Mouse (Mus musculus): ENCODE measurements around the gene 1190005I06Rik. TPM values are rescaled to one million over a fixed set of nuclear protein-coding genes. Genes with fewer than 3 reads are reported as not detected.
A peak's percentile ranks its signal among the peaks of the same experiment; 100 is the strongest.
"Not testable (repeated sequence)": the region's sequence is repeated elsewhere in the genome, so short reads cannot be mapped to it uniquely, and the experiment has no call there.

The 1190005I06Rik gene
- polyA plus RNA-seq, 1 experiment from 2014 or later, result 6.0 TPM

DNA sequence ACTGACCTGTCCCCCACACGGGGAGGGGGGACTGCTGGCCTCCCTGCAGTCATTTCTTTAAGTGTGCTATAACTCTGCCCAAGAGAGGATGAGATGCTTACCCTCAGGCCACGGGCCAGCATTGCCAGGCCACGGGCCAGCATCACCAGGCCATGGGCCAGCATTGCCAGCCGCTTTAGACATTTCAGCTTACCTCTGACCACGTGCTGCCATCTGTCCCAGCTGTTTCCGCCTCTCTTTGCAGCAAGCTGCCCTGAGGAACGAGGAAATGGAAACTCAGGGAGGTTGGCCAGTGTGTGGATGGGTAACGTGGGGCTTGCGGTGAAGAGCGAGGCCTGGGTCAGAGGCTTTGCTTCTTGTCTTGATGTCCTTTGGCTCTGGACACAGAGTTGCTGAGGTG, 33.7 kb upstream of the 1190005I06Rik start:
- no peak for ATAC-seq
- WGBS, result 84% methylated on average over 10 of the region's 10 CpGs
- Histone ChIP-seq H3K9me3 (no peaks in the 10 kb centered on the region), H3K27me3 (no peaks in the 10 kb centered on the region), H3K27ac (no peak overlapping the region), H3K36me3 (0 out of 2 replicates have a peak, but pooled peaks cover 4% of the 10 kb centered on the region), H3K4me3 (replicated peaks) (no peak overlapping the region), H3K4me2 (replicated peaks) (no peak overlapping the region), H3K4me1 (replicated peaks) (0 out of 2 replicates have a peak, but pooled peaks cover 2% of the 10 kb centered on the region), H3K9ac (replicated peaks) (0 out of 2 replicates have a peak overlapping the region, but pooled peaks have one; percentile 19)

DNA sequence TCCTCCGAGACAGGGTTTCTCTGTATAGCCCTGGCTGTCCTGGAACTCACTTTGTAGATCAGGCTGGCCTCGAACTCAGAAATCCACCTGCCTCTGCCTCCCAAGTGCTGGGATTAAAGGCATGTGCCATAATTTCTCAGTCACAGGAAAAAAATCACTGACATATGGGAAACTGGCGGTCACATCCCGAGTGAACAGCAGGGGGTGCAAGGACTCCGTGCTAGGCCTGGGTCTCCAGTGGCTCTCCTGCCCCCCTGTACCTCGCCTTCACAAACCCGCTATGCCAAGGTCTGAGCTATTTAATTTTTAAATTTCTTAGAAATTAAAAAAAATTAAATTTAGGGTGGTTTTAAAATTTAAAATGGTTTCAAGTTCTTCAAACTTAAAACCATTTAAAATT, 33.0 kb upstream of the 1190005I06Rik start:
- H3K4me3 ChIP-seq (replicated peaks); H3K9me3 ChIP-seq; ATAC-seq; H3K36me3 ChIP-seq; H3K4me1 ChIP-seq (replicated peaks); H3K4me2 ChIP-seq (replicated peaks); H3K9ac ChIP-seq (replicated peaks); H3K27me3 ChIP-seq; H3K27ac ChIP-seq: not testable (repeated sequence)
- WGBS, result 57% methylated on average over 7 of the region's 7 CpGs

DNA sequence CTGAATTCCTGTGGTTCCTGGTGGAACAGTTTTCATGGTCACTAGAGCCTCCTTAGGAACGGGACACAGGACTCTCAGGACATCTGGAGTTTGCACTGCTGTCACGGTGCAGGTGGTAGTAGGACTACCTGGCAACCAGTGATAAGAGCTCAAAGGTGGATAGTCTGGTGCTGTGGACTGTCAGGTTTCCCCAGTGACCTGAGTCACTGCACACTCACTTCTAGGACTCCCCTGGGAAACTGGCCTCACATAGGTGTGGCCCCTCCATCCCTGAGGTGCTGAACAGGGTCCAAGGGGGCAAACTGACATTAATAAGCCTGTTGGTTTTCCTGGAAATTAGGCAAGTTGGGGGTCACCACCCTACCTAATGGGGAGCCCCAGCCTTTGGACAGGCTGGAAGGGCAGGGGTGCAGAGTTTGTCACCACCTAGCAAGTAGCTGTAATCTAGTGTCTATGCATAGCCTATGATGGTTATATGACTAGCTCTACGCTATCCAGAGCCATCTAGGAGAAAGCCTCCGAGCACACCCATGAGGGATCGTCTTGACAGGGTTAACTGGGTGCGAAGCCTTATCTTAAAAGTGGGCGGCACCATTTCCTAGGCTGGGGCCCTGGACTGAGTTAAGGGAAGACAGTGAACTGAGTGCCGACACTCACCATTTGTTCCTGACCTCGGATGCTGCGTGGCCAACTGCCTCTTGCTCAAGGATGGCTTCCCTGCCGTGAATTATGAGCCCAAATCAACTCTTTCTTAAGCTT, 32.4 kb upstream of the 1190005I06Rik start:
- 80% methylated on average over 11 of the region's 11 CpGs for WGBS
- Histone ChIP-seq H3K4me3 (replicated peaks) (no peak overlapping the region), H3K27me3 (no peaks in the 10 kb centered on the region), H3K4me1 (replicated peaks) (0 out of 2 replicates have a peak, but pooled peaks cover 2% of the 10 kb centered on the region), H3K4me2 (replicated peaks) (no peak overlapping the region), H3K36me3 (peaks cover 10% of the 10 kb centered on the region; the same call in 1 of the 2 replicates), H3K9ac (replicated peaks) (no peak overlapping the region), H3K9me3 (no peaks in the 10 kb centered on the region), H3K27ac (no peak overlapping the region)
- ATAC-seq, result no peak

DNA sequence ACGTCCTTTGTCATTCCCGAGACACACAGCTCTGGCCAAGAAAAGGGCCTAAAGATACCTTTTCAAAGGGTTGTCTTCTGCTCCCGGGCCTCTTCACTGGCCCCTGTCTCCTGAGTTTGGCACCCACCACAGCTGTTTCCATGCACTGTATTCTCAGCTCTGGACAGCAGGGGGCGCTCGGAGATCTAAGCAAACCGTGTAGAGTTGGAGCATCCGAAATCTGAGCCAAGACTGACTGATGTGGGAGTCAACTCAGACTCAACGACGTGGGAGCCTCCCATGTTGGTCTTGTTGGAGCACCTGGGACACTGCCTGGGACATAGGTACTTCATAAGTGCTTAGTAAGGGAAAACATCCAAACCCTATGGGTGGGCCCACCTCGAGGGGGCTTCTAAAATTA, 31.0 kb upstream of the 1190005I06Rik start:
- H3K36me3 ChIP-seq, result peaks cover 19% of the 10 kb centered on the region
- H3K27ac ChIP-seq, result no peak overlapping the region
- H3K4me2 ChIP-seq (replicated peaks), result no peak overlapping the region
- no peaks in the 10 kb centered on the region for H3K9me3 ChIP-seq
- ATAC-seq, result peak; percentile 50; the same call in 1 of the 2 replicates
- H3K4me1 ChIP-seq (replicated peaks), result no peaks in the 10 kb centered on the region
- 16% methylated on average over 10 of the region's 10 CpGs for WGBS
- H3K9ac ChIP-seq (replicated peaks), result no peak overlapping the region
- no peak overlapping the region for H3K4me3 ChIP-seq (replicated peaks)
- no peaks in the 10 kb centered on the region for H3K27me3 ChIP-seq

DNA sequence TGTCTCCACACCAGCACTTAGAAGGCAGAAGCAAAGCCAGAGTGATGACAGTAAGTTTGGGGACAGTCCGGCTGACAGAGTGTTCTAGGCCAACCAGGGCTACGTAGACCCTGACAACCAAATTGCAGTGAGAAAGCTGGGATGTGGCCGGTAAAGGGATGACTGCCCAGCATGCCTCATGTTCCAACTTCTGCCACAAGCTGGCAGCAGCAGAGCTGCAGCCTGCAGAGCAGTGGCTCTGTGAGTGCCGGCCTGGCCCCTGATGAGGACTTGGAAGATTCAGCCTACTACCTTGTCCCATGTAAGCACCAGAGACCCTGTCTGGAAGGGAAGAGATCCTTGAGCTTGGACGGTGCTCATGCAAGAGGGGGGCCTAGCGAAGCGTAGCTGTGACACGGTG, 28.3 kb upstream of the 1190005I06Rik start:
- no peak overlapping the region for H3K4me3 ChIP-seq (replicated peaks)

GRCm38 (mm10) chr8:120673298-120673697, 25.9 kb upstream of the 1190005I06Rik start:
- no peak overlapping the region for H3K4me2 ChIP-seq (replicated peaks)
- no peak for ATAC-seq
- no peak overlapping the region for H3K9ac ChIP-seq (replicated peaks)
- 96% methylated on average over 7 of the region's 7 CpGs for whole genome bisulfite sequencing
- no peaks in the 10 kb centered on the region for H3K27me3 ChIP-seq
- no peak overlapping the region for H3K4me3 ChIP-seq (replicated peaks)
- H3K9me3 ChIP-seq, result no peaks in the 10 kb centered on the region
- H3K36me3 ChIP-seq, result peaks cover 51% of the 10 kb centered on the region
- peaks cover 22% of the 10 kb centered on the region for H3K4me1 ChIP-seq (replicated peaks)
- no peak overlapping the region for H3K27ac ChIP-seq

More for the DNA sequence above, 28.3 kb upstream of the 1190005I06Rik start:
- Histone ChIP-seq H3K4me2 (replicated peaks) (no peak overlapping the region), H3K27me3 (no peaks in the 10 kb centered on the region), H3K9ac (replicated peaks) (no peak overlapping the region), H3K27ac (no peak overlapping the region), H3K36me3 (peaks cover 44% of the 10 kb centered on the region), H3K9me3 (no peaks in the 10 kb centered on the region), H3K4me1 (replicated peaks) (peaks cover 4% of the 10 kb centered on the region)
- 72% methylated on average over 8 of the region's 8 CpGs for WGBS
- no peak for ATAC-seq

- Histone ChIP-seq H3K9ac (replicated peaks) (no peak overlapping the region), H3K27me3 (no peaks in the 10 kb centered on the region), H3K4me1 (replicated peaks) (peaks cover 22% of the 10 kb centered on the region), H3K9me3 (no peaks in the 10 kb centered on the region), H3K4me2 (replicated peaks) (no peak overlapping the region), H3K4me3 (replicated peaks) (no peak overlapping the region), H3K36me3 (peaks cover 51% of the 10 kb centered on the region), H3K27ac (no peak overlapping the region)
- no peak for ATAC-seq
- 91% methylated on average over 16 of the region's 16 CpGs for WGBS
These were observed 25.3 kb upstream of the 1190005I06Rik start for GRCm38 (mm10) chr8:120672626-120673229.

DNA sequence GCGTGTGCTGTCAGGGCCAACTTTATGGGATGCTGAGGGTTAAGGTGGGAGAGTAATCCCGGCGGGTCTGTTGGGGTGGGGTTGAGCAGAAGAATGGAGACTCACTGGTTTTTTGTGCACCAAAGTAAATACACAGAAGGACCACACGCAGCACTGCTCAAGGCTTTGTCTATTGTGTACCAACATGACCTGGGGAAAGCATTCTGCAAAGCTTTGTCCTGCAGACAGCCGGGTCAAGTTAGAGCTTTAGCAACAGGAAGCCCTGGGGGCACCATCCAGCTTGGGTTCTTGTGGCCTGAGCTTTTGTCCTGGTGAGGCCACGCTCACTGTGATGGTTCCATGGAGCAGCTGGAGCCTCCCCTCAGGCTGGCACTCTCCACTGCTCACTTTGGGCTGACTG, 24.3 kb upstream of the 1190005I06Rik start:
- Histone ChIP-seq H3K9me3 (no peaks in the 10 kb centered on the region), H3K27ac (no peak overlapping the region), H3K4me2 (replicated peaks) (no peak overlapping the region), H3K4me1 (replicated peaks) (peaks cover 26% of the 10 kb centered on the region), H3K4me3 (replicated peaks) (no peak overlapping the region), H3K27me3 (no peaks in the 10 kb centered on the region), H3K36me3 (peaks cover 48% of the 10 kb centered on the region), H3K9ac (replicated peaks) (no peak overlapping the region)
- no peak for ATAC-seq
- WGBS, result 55% methylated on average over 6 of the region's 6 CpGs

DNA sequence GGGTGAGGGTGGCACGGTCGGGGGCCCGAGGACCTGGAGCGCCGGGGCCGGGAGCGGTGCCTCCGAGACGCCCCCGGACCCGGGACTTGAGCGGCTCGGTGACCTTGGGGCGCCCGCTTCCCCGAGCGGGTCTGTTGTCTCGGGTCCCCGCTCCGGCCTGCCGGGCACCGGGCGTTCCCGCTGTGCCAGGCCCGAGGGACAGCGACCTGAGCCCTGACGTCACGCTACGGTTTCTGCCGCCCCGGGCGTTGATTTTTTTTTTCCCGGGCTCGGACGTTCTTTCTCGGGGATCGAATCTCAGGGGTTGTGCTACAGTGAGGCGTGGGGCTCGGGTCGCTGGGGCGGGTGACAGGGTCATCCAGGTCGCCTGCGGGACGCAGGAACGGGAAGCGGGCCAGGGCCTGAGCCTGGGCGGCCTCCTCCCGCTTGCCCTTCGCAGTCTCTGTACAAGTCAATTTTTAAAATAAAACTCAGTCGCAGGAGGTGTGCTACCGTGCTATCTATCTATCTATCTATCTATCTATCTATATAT, 21.0 kb upstream of the 1190005I06Rik start, which contains the start of gene Emc8:
TSS of gene Emc8 (minus strand) at position 200 of the 532 bp plus-strand sequence.
- Histone ChIP-seq H3K4me2 (replicated peaks) (peak within 1 kb of the TSS; percentile 91), H3K4me1 (replicated peaks) (peaks cover 56% of the 10 kb centered on the region), H3K9me3 (no peaks in the 10 kb centered on the region), H3K9ac (replicated peaks) (peak within 1 kb of the TSS; percentile 98), H3K36me3 (peaks cover 33% of the 10 kb centered on the region), H3K27ac (peak within 1 kb of the TSS; percentile 86), H3K27me3 (no peaks in the 10 kb centered on the region), H3K4me3 (replicated peaks) (peak within 1 kb of the TSS; percentile 97)
- ATAC-seq, result no peak; the same call in 1 of the 2 replicates
- WGBS, result 1% methylated on average over 45 of the region's 51 CpGs

DNA sequence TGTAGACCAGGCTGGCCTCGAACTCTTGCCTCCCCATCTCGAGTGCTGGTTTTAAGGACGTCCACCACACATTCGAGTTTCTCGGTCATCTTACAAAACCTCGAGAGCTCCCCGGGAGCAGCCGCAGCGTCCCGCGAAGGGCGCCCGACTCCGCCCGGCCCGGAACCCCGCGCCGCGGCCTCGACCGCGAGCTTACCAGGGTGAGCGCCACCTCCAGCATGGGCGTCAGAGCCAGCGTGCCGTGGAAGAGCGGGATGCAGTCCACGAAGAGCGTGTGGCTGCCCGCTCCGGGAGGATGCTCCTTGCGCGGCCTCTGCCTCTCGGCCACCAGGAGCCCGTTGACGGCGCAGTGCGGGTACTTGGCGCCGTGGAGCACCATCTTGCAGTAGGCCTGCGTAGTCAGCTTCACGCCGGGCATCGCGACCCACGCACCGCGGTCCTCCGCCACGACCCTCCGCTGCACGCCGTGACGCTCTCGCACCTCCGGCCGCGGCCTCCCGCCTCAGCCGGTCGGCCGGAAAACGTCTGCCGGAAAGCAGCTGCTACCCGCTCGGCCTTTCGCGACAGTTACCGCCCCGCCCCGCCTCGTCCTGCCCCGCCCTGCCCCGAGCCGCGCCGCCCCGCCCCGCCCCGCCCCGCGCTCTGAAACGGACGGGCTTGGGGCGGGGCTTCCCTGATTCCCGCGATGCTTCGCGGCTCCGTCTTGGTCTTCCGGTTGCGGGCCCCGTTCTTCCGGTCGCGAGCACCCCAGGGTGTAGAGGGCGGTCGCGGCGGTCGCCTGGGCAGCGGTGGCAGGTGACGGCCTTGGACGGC, 20.3 kb upstream of the 1190005I06Rik start, which contains the start of the genes Gm27021 and Cox4i1:
TSS of gene Gm27021 (minus strand) at position 519 of the 813 bp plus-strand sequence.
TSS of gene Cox4i1 (plus strand) at position 662 of the 813 bp plus-strand sequence.
- Histone ChIP-seq H3K36me3 (peaks cover 26% of the 10 kb centered on the region), H3K4me1 (replicated peaks) (peaks cover 56% of the 10 kb centered on the region), H3K9ac (replicated peaks) (peak within 1 kb of the TSS; percentile 98), H3K27me3 (no peaks in the 10 kb centered on the region), H3K4me2 (replicated peaks) (peak within 1 kb of the TSS; percentile 91), H3K27ac (peak within 1 kb of the TSS; percentile 86), H3K9me3 (no peaks in the 10 kb centered on the region), H3K4me3 (replicated peaks) (peak within 1 kb of the TSS; percentile 97)
- under 1% methylated on average over 93 of the region's 105 CpGs for WGBS
- ATAC-seq, result peak; percentile 93

DNA sequence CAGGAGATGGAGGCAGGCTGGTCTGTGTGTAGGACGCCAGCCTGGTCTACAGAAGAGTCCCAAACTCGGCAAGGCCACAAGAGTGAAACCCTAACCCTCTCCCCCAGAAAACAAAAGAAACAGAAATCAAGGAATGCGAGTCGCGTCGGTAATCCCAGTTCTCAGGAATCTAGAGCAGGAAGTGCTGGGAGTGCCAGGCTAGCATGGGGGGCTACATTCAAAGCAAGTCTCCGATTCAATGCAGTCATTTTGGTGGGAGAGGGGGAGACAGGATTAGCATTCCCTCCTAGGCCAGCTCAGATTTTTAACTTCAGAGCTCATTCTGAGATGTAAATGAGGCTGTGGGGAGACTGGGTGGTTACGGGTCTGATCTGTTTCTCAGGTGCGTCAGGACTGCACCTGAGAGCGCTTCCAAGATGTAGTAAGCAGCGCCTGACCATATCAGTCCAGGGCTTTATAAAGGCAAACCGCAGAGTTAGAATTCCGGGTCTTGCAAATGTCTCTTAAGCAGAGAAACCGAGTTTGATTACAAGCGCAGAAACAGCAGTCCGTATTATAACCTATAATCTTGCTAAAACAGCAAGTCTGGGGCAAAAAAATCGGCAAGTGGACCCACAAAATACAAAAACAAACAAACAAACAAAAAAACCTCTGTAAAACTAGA, 19.5 kb upstream of the 1190005I06Rik start:
- Histone ChIP-seq H3K9ac (replicated peaks) (peak overlapping the region; percentile 98), H3K4me3 (replicated peaks) (peak overlapping the region; percentile 97), H3K4me1 (replicated peaks) (peaks cover 56% of the 10 kb centered on the region), H3K27ac (no peak overlapping the region), H3K27me3 (no peaks in the 10 kb centered on the region), H3K4me2 (replicated peaks) (peak overlapping the region; percentile 82), H3K36me3 (peaks cover 18% of the 10 kb centered on the region), H3K9me3 (no peaks in the 10 kb centered on the region)
- 2% methylated on average over 17 of the region's 17 CpGs for WGBS
- no peak for ATAC-seq
